ENCODE assay signal across 8 mouse cellular contexts in genomic region chr7:133115886-133116285, GRCm38 (mm10). TPM values are rescaled to one million over a fixed set of nuclear protein-coding genes. Genes with fewer than 3 reads are reported as not detected.
DNase-seq lines count a peak whose midpoint lies in the region; ATAC-seq and TF ChIP-seq lines count a peak whose summit lies in the region.

No protein-coding gene starts in this region.

- no peak for TF ChIP-seq POLR2A in cerebellum, adult 2 months (IDR thresholded peaks at IDR 0.05; ENCODE audit: borderline replicate concordance, insufficient read depth, low read length)

- no peaks in the 10 kb centered on the region for H3K27me3 ChIP-seq in cerebellum, adult 2 months (ENCODE audit: control insufficient read depth, insufficient read depth, low read length)
- no peaks in the 10 kb centered on the region for H3K27me3 ChIP-seq in embryonic facial prominence, embryonic 13.5 days
- H3K27me3 ChIP-seq in intestine, embryonic 15.5 days (replicated peaks): no peaks in the 10 kb centered on the region
- peaks cover 8% of the 10 kb centered on the region for H3K27me3 ChIP-seq in liver, embryonic 16.5 days (ENCODE audit: control insufficient read depth, insufficient read depth, low read depth, low read length)
- no peaks in the 10 kb centered on the region for H3K27me3 ChIP-seq in neural tube, embryonic 15.5 days (replicated peaks)

- no peaks in the 10 kb centered on the region; the same call in 1 of the 2 replicates for H3K36me3 ChIP-seq in embryonic facial prominence, embryonic 13.5 days
- no peaks in the 10 kb centered on the region for H3K36me3 ChIP-seq in intestine, embryonic 15.5 days
- H3K36me3 ChIP-seq in liver, embryonic 16.5 days (ENCODE audit: control insufficient read depth, insufficient read depth): no peaks in the 10 kb centered on the region
- H3K36me3 ChIP-seq in neural tube, embryonic 15.5 days: no peaks in the 10 kb centered on the region

- DNase-seq in cerebellum, adult 2 months: peak in 1 of 2 experiments; percentile 26
- DNase-seq in layer of hippocampus, adult 18-20 months (ENCODE audit: low spot score in 2 of 2): no peak
- DNase-seq in thymus, postnatal 36 days: no peak

- WGBS in cerebellum, adult 2 months: 28% methylated on average over 15 of the region's 15 CpGs
- WGBS in embryonic facial prominence, embryonic 13.5 days: 14% methylated on average over 15 of the region's 15 CpGs
- 12% methylated on average over 15 of the region's 15 CpGs for WGBS in intestine, embryonic 15.5 days
- WGBS in liver, embryonic 16.5 days (ENCODE audit: insufficient replicate concordance): 12% methylated on average over 15 of the region's 15 CpGs
- WGBS in neural tube, embryonic 15.5 days: 10% methylated on average over 15 of the region's 15 CpGs

- peak overlapping the region; percentile 49 for H3K4me2 ChIP-seq in embryonic facial prominence, embryonic 13.5 days
- peak overlapping the region; percentile 55 for H3K4me2 ChIP-seq in intestine, embryonic 15.5 days (replicated peaks)
- H3K4me2 ChIP-seq in liver, embryonic 16.5 days (ENCODE audit: low read depth, low read length): peak overlapping the region; percentile 79
- peak overlapping the region; percentile 46 for H3K4me2 ChIP-seq in neural tube, embryonic 15.5 days

- no peak for TF ChIP-seq CTCF in cerebellum, adult 2 months (IDR thresholded peaks at IDR 0.05; ENCODE audit: borderline replicate concordance, insufficient read depth, low read depth, low read length)

- peaks cover 47% of the 10 kb centered on the region for H3K4me1 ChIP-seq in cerebellum, adult 2 months (ENCODE audit: control insufficient read depth, insufficient read depth, low read length)
- peaks cover 92% of the 10 kb centered on the region for H3K4me1 ChIP-seq in embryonic facial prominence, embryonic 13.5 days
- peaks cover 66% of the 10 kb centered on the region for H3K4me1 ChIP-seq in intestine, embryonic 15.5 days (replicated peaks)
- H3K4me1 ChIP-seq in liver, embryonic 16.5 days (ENCODE audit: control insufficient read depth, low read depth, low read length): peaks cover 27% of the 10 kb centered on the region
- peaks cover 80% of the 10 kb centered on the region for H3K4me1 ChIP-seq in neural tube, embryonic 15.5 days

- H3K9ac ChIP-seq in embryonic facial prominence, embryonic 13.5 days: peak overlapping the region; percentile 41; the same call in 1 of the 2 replicates
- no peak overlapping the region for H3K9ac ChIP-seq in intestine, embryonic 15.5 days
- H3K9ac ChIP-seq in liver, embryonic 16.5 days (ENCODE audit: low read depth, low read length): no peak overlapping the region; the same call in 1 of the 2 replicates
- no peak overlapping the region for H3K9ac ChIP-seq in neural tube, embryonic 15.5 days (replicated peaks)

- no peaks in the 10 kb centered on the region for H3K9me3 ChIP-seq in embryonic facial prominence, embryonic 13.5 days
- no peaks in the 10 kb centered on the region for H3K9me3 ChIP-seq in intestine, embryonic 15.5 days
- H3K9me3 ChIP-seq in liver, embryonic 16.5 days (replicated peaks; ENCODE audit: control insufficient read depth, low read length): no peaks in the 10 kb centered on the region
- H3K9me3 ChIP-seq in neural tube, embryonic 15.5 days (replicated peaks): no peaks in the 10 kb centered on the region

- peak overlapping the region; percentile 1 for H3K4me3 ChIP-seq in cerebellum, adult 2 months (replicated peaks; ENCODE audit: insufficient read depth, low read depth, low read length)
- H3K4me3 ChIP-seq in embryonic facial prominence, embryonic 13.5 days: no peak overlapping the region
- H3K4me3 ChIP-seq in intestine, embryonic 15.5 days (replicated peaks): peak overlapping the region; percentile 16
- H3K4me3 ChIP-seq in liver, embryonic 16.5 days (ENCODE audit: low read depth, low read length): peak overlapping the region; percentile 56
- peak overlapping the region; percentile 7; the same call in 1 of the 2 replicates for H3K4me3 ChIP-seq in neural tube, embryonic 15.5 days (replicated peaks)

- ATAC-seq in cerebellum, adult (ENCODE audit: insufficient number of reproducible peaks, low FRiP score, low TSS enrichment): no peak
- ATAC-seq in embryonic facial prominence, embryonic 13.5 days (ENCODE audit: insufficient number of reproducible peaks, insufficient read depth, low FRiP score, low TSS enrichment, low read depth): no peak
- peak; percentile 16; the same call in 1 of the 2 replicates for ATAC-seq in intestine, embryonic 15.5 days
- ATAC-seq in liver, embryonic 16.5 days (ENCODE audit: low read depth): peak; percentile 44; the same call in 1 of the 2 replicates
- ATAC-seq in neural tube, embryonic 15.5 days (ENCODE audit: low FRiP score): no peak

- H3K27ac ChIP-seq in cerebellum, adult 2 months (ENCODE audit: insufficient read depth, low read length): no peak overlapping the region
- H3K27ac ChIP-seq in embryonic facial prominence, embryonic 13.5 days: no peak overlapping the region
- peak overlapping the region; percentile 81 for H3K27ac ChIP-seq in intestine, embryonic 15.5 days
- H3K27ac ChIP-seq in liver, embryonic 16.5 days (ENCODE audit: low read length): no peak overlapping the region
- no peak overlapping the region for H3K27ac ChIP-seq in neural tube, embryonic 15.5 days (replicated peaks)

RNA-seq across cellular contexts. Expression of gene Fgfr2, which starts 7.3 kb away (rescaled TPM):
- 77.9 and 95.3 TPM in 2 replicates for polyA plus RNA-seq in cerebellum, adult 2 months (2012; rRNA removed)
- polyA plus RNA-seq in embryonic facial prominence, embryonic 13.5 days (2015; fragmentation: Nextera tagmentation; extraction: Ambion mirVana): 174 and 195 TPM in 2 replicates
- 61.9 and 67.0 TPM in 2 replicates for polyA plus RNA-seq in intestine, embryonic 15.5 days (2015; fragmentation: Nextera tagmentation; extraction: Ambion mirVana)
- polyA plus RNA-seq in liver, embryonic 16.5 days (2015; fragmentation: Nextera tagmentation; extraction: Ambion mirVana): 10.3 and 11.4 TPM in 2 replicates
- polyA plus RNA-seq in neural tube, embryonic 15.5 days (2015; fragmentation: Nextera tagmentation; extraction: Ambion mirVana): 21.2 and 30.5 TPM in 2 replicates
- 10 to 100 TPM; 56.7 to 61.5 TPM for total RNA-seq in layer of hippocampus, adult 18-20 months (2021)

RNA-seq across cellular contexts. Expression of gene Ctbp2, which starts 8.3 kb away (rescaled TPM):
- polyA plus RNA-seq in cerebellum, adult 2 months (2012; rRNA removed): 96.2 and 111 TPM in 2 replicates
- 93.4 and 107 TPM in 2 replicates for polyA plus RNA-seq in embryonic facial prominence, embryonic 13.5 days (2015; fragmentation: Nextera tagmentation; extraction: Ambion mirVana)
- polyA plus RNA-seq in intestine, embryonic 15.5 days (2015; fragmentation: Nextera tagmentation; extraction: Ambion mirVana): 85.3 and 85.5 TPM in 2 replicates
- 6.6 and 6.8 TPM in 2 replicates for polyA plus RNA-seq in liver, embryonic 16.5 days (2015; fragmentation: Nextera tagmentation; extraction: Ambion mirVana)
- polyA plus RNA-seq in neural tube, embryonic 15.5 days (2015; fragmentation: Nextera tagmentation; extraction: Ambion mirVana): 50.5 and 52.0 TPM in 2 replicates
- 10 to 100 TPM; 55.5 to 61.8 TPM for total RNA-seq in layer of hippocampus, adult 18-20 months (2021)

Comparison
In these comparisons a context has a peak if more than half of its experiments do, and no peak if none do; other contexts are left out.
1. ATAC-seq: peak in intestine, embryonic 15.5 days (single experiment) and liver, embryonic 16.5 days (single experiment); none in cerebellum, adult (single experiment), embryonic facial prominence, embryonic 13.5 days (single experiment) and neural tube, embryonic 15.5 days (single experiment).
2. Peak in every context shown above with its lines, with median percentiles within 50 percentile points of each other: H3K4me2 ChIP-seq.